Mouse (Mus musculus) urinary bladder, adult 18-20 months (tissue): ENCODE data around the gene Sbf1.

Experiments used
- DNase-seq, 2 experiments: peaks; one replicate each; pipeline ENCODE4 v3.0.0; 2022; ENCODE audit warnings: low spot score in 2 of 2, mixed read lengths in 2 of 2

Gene Sbf1

DNA sequence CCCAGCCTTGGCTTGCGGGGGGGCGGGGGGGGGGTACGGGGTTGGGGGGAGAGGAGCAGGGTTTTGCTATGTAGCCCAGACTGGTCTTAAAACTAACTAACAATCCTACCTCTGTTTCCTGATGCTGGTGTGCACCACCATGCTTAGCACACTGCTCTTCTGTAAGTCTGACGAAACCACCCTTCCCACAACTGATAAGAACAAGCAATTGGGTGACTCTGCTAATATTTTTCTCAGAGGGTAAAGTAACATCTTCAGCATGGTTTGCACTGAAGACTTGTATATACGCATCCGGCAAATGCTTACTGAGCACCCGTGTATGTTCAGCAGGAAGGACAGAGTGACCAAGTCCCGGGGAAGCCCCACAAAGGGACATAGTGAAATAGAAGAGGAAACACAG, 6.2 kb upstream of the Sbf1 start:
- no peak for DNase-seq

- no peak for DNase-seq
These were observed 1.0 kb upstream of the Sbf1 start for GRCm38 (mm10) chr15:89316146-89316545.

DNA sequence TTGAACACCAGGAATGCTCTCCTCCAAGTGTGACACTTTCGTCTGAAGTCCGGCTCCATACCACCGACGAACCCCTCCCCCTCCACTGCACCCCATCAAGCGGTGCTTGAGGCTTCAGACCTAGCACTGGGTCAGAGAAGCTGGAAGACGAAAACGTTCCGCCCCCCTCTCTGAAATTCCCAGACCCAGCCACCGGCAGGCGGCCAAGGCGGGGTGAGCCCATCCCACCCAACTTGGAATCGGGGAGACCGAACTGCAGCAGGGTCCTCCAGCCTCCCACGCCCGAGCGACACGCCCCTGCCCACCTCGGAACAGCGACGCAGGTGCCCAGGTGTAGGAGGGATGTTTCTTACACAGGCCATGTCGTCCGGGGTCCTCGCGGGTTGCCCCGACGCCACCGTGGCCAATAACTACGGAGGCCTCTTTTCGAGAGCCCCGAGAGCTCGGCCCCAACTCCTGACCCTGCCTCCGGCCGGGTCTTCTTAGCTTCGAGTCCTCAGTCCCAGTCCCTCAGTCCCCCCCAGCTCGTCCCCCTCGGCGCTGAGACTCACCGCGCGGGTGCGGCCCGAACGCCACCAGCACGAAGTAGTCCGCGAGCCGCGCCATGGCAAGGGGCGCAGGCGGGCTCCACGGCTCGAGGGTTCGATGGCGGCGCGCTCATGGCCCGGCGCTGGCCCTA, 461 bp downstream of the Sbf1 start:
- DNase-seq = peak in 1 of 2 experiments; percentile 23

DNA sequence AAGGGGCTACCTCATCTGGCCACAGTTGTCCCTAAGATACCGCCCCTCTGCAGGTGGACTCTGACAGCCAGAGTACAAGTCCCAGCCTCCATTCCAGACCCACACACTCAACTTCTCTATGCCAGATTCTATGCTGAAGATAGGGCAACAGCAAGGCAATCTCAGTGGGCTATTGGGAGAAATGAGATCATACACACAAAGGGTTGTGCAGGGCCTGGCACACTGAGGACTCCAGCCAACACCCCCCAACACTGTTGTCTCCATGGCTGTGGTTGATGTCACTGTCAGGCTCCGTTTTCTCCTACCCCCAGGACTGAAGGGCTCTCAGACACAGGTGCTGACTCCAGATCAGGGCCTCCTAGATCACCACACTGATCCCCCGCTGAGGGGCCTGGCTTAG, 1.0 kb downstream of the Sbf1 start:
- no peak for DNase-seq

GRCm38 (mm10) chr15:89313359-89313758, 1.8 kb downstream of the Sbf1 start:
- no peak for DNase-seq

- DNase-seq = no peak
These were observed 5.1 kb downstream of the Sbf1 start for GRCm38 (mm10) chr15:89309962-89310498.

DNA sequence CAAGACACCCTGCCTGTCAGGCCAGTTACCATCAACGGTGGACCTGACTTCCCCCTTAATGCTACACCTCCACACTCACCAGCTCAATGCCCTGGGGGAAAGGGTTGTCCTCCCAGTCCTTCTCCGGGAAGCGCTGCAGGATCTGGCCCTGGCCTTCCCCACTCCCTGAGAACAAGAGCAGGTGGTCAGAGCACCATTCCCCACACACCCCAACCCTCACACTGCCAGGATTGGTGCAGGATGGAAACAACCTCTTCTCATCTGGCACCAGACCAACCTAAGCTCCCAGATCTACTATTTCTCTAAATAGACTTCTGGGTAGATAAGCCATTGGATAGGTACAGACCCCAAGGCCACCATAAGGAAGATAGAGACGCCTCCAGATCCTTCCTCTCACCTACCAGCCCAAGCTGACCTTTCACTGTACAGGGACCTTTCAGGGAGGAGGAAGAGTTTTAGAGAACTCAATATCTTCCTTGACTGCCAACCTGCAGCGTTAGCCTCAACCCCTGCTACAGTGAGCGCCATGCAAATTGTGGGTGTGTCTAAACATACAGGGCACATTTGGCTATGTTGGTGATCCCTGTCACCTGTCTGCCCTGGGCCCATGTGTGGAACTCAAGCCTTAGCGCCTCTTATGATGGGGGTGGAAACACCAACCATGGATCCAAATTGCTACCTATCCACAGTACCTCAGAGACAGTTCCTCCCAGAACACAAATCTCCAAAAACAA, 6.5 kb downstream of the Sbf1 start:
- DNase-seq = no peak

DNA sequence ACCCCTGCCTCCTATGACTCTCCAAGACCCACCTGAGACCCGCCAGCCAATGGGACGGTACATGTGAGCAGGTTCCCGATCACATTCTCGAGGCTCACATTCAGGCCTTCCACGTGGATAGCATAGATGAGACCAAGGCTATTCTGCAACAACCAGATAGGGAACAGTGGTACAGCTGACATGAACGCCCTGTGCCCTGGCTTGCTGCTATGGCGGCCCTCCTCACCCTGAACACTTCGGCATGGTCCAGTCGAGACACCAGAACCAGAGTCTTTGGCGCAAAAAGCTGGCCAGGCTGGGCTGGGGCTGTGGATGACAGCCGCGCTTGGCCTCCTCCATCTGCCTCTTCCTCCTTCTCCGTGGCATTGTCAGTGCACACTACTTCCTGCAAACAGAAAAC, 7.7 kb downstream of the Sbf1 start:
- no peak for DNase-seq

- DNase-seq = no peak
These were observed 9.1 kb downstream of the Sbf1 start for GRCm38 (mm10) chr15:89305966-89306365.

DNA sequence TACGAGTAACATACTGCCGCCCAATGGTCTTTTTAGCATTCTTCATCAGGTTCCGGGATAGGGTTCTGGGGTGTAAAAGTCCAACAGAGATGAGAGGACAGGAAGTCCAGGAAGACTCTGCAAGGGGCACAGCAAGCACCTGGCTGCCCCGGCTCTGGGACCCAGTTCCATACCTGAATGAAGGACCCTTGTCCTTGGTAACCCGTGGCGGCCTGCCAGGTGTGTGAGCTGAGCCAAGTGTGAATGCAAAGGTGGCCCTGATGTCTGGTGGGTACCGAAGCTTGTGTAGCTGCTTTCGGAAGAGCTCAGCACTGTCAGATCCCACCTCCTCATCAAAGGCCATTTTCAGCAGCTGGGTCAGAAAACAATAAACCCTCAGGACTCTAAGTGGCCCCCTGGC, 14.5 kb downstream of the Sbf1 start:
- no peak for DNase-seq

DNA sequence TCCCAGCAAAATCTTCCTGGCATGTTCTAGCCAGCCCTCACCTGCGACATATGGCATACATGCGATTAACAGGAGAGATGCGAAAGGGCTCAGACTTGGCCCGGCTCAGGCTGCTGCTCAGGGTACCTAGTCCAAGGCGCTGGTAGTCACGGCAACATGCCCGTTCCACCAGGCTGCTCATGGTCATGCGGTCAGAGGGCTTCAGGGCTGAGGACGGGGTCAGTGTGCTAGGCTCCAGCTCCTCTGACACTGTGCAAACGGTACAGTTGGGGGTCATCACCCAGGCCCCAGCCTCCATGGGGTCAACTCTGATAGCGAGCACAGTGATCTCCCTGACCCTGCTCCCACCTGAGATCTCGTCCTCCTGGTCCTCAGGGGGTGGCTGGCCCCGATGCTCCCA, 14.9 kb downstream of the Sbf1 start:
- DNase-seq = no peak

DNA sequence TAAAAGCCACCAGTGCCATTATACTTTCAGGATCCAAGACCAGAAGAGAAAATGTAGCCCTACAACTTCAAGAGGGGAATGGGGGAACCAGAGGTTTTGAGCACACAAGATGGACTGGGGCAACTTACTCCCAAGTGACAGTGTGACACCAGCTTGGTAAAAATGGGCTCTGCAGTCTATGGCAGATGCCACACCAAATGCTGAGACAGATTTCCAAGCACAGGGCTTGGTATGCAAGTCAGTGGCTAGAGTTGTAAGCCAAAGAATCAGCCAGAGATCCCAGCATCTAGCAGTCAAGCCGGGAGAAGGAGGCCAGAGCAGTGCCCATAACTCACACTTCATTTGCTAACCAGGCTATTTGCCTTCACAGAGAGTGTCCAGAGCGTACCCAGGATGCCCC, 17.4 kb downstream of the Sbf1 start:
- DNase-seq = no peak

- peak in 1 of 2 experiments; percentile 52 for DNase-seq
These were observed 18.6 kb downstream of the Sbf1 start for GRCm38 (mm10) chr15:89296465-89296864.

DNA sequence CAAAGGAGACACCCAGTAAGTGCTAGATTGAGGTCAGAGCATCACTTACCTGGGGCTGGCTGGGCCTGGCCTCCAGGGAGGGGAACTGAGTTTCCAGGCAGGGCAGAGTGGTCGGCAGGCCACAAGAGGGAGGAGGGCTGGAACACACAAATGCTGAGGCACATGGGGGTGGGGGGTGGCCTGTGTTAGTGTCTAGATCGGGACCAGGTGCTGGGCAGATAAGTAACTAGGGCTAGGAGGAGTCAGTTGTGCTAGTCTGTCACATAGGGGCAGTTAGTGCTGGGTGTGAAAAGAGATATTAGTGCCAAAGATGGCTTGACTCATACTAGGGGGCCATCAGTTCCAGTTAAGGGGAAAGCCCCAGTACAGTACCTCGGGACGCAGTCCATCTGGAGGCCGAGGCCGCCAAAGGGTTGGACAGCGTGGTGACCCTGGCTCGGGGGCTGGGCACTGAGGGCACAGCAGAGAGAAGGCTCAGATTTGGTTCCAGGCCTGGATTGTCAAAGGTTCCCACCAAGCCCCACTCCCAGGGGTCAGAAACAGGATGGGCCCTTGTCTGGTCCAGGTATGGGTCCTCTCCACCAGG, 19.4 kb downstream of the Sbf1 start:
- no peak for DNase-seq

GRCm38 (mm10) chr15:89293778-89294177, 21.3 kb downstream of the Sbf1 start:
- no peak for DNase-seq

GRCm38 (mm10) chr15:89292795-89293194, 22.3 kb downstream of the Sbf1 start:
- no peak for DNase-seq

DNA sequence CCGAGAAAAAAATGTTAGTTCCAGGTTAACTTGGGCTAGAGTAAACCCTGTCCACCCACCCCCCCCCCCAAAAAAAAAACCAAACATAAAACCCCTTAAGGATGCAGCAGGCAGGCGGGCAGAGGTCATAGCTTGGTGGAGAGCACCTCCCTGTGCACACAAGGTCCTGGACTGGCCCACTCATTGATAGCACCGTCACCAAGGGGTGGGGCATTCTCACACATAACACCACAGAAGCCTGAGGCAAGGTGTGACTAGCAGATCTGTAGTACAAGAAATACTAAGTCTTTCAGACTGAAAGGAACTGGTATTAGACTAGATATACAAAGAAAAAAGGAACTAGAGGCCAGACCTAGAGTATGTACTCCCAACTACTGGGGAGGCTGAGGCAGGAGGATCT, 23.6 kb downstream of the Sbf1 start:
- no peak for DNase-seq

DNA sequence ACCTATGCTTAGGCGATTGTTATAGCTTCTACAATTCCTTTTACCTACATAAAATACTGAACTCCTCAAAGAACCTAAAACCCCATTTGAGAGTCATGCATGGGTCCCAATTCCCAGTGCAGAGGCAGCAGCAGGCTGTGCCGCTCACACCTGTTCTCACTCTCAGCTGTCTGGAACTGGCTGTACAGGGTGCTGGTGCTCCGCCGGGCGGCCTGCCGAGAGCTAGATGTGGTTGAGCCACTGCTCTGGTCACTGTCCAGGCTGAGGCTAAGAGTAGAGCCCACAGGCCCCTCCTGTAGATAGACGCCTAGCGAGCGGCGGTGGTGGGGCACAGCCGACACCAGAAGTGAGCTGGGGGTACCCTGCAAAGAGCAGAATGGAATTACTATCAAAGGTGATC, 25.7 kb downstream of the Sbf1 start:
- DNase-seq = no peak

DNA sequence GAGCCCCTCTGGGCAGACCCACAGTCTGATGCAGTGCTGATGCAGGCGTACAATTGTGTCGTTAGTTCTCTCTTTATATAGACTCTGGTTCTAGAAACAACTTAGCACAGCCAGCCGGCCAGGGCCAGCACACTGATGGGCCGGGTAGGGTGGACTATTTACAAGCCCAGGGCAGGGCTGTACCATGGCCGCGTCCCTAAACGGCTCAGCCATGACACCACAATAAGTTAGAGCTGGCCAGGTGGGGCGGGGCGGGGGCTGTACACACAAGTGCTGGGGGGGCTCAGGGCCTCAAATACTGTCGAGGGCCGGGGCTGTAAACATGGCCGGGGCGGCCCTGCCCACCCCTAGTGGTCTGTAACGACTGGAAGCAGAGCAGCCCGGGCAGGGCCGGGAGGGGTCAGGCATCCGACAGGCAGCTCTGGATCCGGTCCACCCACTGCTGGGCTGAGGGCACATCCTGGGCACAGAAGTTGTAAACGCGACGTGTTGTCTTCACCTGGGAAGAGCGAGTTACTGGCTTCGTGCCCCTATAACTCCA, 26.8 kb downstream of the Sbf1 start:
- no peak for DNase-seq

DNA sequence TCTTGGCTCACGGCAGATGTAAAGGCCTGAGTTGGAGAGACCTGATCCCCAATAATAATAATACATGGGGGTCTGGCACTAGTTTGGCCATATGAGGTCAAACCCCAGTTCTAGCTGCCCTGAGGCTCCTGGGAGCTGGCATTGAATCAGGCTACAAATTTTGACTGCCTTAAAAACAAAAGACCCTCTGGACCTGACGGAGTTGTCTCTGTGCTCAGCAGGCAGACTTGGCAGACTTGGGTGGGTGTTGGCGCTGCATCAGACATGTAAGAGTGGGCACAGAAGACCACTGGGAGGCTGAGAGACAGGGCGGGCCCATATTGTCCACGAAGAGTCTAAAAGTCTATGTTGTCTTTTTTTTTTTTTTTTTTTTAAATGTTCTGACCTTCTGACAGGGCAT, 28.5 kb downstream of the Sbf1 start:
- no peak for DNase-seq

DNA sequence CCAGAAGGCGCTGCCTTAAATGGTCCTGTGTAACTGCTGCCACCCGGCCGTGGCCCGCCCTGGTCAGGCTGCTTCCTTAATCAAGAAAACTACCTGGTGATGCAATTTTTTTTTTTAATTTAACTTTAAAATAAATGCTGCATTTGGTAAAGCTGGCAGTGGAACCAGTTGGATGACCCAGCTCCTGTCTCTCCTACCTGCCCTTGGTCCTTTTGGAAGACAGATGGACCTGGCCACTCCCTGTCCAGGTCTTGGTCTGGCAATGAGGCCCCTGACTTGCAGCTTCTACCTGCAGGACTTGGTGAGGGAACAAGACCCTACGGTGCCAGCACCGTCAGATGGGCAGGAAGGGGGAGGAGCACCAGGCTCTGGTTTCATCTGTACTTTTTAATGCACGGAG, 29.0 kb downstream of the Sbf1 start:
- DNase-seq = no peak

- no peak for DNase-seq
These were observed 29.6 kb downstream of the Sbf1 start for GRCm38 (mm10) chr15:89285478-89285877.

DNA sequence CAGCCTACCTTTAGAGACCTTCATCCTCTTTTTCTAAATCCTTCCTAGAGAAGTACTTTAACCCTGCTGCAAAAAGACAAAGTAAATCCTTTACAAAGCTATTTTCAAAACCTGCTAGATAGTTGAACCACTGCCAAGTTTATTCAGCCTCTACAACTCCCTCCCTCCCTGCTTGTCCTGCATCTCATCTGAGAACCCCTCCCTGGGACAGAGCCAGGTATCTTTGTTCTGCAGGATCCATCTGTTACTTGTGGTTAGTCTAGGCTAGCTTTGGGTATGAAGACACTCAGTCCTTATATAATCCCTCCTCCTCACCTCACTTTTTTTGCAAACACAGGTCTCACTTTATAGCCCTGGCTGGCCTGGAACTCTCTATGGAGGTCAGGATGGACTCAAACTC, 30.1 kb downstream of the Sbf1 start:
- no peak for DNase-seq
